Mouse (Mus musculus): ENCODE measurements at regions not wholly inside any gene's neighbourhood (a gene's known extent, or its start where the extent isn't known, plus 50 kb on each side); places are given as distances from the start of the nearest gene placed in this dataset.

DNA sequence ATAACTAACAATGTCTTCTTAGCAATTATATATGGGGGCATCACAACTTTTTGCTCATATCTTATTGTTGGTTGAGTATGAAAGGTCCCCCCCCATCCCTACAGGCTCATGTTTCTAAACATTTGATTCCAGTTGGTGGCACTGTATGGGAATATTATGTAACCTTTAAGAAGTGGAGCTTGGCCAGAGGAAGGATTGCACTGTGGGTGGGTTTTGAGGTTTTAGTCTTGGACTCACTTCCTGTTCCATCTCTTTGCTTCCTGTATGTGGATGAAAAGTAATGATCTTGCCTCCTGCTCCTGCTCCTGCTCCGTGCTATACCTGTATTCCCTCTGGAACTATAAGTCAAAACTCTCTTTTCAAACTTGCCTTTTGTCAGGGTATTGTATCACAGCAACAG lies 778.2 kb upstream of the Lrrc6 start:
- DNase-seq: no peak

DNA sequence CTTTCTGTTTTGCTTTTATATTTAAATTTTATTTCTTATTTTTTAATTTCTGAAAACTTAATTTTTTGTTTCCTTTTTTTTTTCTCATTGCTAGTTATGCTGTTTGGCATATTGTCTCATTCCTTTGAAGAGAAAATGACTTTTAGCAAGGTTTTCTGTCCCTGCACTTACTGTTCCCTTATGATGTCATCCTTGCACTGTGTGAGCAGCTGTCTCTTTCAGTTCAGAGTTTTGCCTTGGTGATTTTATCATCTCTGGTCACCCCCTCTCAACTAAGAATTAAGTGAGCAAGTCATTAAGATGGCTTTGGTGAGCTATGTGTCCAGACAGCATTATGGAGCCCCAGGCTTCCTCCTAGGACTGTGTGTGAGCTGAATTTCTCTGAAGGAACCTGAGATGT lies 774.3 kb upstream of the Lrrc6 start:
- DNase-seq: no peak

DNA sequence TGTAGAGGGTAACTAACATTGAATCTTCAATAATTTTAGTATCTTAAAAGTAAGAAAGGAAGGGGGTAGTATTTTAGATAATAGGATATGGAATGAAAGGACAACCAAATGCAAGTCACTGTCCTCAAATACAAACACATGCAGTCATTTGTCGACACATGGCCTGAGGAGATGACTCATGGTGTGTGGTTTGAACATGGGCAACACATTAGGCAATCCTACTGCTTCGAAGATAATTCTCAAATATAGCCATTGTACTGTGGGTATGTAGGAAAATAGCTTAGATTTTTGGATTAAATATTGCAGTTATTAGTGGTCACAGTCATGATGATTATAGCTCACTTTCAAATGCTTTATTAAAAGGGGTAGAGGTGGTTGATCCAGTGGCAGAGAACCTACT lies 771.7 kb upstream of the Lrrc6 start:
- DNase-seq: no peak

DNA sequence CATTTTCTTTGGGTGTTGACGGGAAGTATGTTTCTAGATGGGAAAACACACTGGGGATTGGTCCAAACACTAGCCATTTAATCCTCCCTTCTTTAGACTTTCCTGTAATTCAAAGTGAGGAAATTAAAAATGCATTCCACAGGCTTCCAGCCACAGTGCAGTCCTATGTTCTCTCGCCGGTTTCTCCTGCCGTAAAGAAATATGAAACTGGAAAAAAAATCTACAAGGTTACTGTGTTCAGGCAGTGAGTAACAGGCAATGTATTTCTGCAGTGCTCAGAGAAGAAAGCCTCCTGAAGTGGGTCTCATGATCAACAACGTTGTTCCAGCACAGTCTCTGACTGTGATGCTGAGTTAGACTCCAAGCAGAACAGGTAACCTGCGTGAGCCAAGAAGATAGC lies 763.0 kb upstream of the Lrrc6 start:
- DNase-seq: no peak

DNA sequence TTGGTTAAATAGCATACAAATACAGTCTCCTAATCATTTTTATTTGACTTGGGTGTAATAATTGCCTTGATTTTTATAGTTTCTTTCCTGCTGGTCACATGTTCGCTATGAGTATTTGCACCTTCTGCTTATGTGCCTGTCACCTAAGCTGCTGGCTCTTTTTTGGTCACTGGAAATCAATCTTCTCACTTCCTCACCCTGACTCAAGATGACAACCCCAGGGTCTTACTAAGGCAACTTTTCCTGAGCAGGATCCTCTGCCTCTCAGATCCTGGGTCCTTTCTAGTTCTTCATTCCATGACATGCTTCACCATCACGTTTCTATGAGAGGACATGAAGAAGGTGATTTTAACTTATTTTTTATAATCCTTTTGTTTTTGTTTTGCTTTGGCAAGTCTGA lies 762.6 kb upstream of the Lrrc6 start:
- no peak for DNase-seq

GRCm38 (mm10) chr15:67262269-67262668 lies 761.6 kb upstream of the Lrrc6 start:
- DNase-seq: no peak

DNA sequence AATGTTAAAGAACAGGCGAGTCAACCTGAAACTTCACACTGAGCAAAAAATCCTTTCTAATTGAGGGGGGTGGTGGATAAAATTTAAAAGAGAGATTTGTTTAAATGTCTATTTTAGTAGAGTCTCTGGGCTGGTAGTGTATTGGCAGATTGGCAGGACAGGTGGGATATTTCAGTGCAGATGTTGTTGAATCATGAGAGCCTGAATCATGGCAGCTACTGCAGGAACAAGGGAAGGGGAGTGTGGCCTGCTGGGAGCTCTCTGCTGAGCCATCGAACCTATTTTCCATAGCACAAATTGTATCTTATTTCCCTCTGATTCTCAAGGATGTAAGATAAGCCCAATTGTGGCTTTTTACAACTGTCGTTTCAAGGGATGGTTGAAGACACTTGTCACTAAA lies 760.0 kb upstream of the Lrrc6 start:
- no peak for DNase-seq

GRCm38 (mm10) chr15:67249147-67249546 lies 748.4 kb upstream of the Lrrc6 start:
- DNase-seq: no peak

GRCm38 (mm10) chr15:67248471-67248870 lies 747.8 kb upstream of the Lrrc6 start:
- no peak for DNase-seq

DNA sequence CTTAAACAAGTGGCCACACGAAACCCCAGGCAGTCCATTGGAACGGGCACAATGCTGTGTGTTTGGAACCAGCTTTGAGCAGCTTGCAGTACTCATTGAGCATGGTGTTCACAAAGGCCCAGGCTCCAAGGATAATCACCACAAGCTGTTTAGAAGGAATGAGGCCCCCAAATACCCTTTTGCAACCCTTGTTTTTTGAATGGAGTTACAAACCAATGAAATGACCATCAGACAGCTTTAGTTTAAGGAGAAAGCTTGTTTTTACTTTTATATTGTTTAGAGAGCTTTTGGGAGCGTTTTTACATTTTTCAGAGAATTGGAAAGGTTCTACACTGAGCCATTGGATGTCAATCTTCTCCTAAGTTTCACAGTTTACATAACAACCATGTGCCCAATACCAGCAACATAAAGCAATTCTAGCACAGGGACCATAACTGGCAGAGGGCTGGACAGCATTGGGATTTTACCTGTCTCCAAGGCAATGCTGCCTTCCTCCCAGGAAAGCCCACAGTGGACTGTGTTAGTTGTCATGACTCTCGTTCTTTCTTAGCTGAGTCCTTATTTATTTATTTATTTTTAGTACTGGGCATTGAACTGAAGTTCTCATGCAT lies 745.1 kb upstream of the Lrrc6 start:
- DNase-seq: no peak

DNA sequence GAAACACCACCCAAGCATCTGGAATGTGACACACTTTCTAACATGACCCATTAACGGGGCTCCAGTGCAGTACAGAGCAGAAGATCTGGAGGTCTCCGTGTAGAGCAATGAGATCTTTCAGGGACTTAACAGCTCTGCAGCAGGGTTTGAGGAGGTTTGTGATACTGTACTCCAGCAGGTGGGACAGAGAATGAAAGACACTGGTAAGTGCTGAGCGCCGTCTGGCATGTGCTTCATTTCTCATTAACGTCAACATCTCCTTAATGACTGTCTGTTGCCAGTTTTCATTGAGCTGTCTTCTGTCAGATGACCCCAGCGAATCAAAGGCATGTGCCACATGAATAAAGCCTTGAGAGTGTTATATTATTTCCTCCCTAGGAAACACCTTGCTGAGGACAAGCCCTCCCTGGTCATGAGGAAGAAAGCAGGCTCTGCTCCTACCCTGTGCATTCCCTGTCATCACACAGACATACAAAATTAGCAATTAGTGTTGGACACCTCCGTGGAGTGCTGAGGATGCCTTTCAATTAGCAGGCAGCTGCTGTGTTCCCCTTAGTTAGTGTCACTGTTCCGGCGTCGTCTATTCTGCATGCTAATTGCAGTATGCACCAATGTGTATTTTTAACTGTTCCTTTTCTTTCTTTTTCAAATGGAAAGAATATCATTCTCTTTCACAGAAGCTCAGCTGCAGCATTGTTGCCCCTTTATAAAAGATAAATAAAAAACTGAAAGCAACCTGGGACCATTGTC lies 744.4 kb upstream of the Lrrc6 start:
- DNase-seq: peak; percentile 31

DNA sequence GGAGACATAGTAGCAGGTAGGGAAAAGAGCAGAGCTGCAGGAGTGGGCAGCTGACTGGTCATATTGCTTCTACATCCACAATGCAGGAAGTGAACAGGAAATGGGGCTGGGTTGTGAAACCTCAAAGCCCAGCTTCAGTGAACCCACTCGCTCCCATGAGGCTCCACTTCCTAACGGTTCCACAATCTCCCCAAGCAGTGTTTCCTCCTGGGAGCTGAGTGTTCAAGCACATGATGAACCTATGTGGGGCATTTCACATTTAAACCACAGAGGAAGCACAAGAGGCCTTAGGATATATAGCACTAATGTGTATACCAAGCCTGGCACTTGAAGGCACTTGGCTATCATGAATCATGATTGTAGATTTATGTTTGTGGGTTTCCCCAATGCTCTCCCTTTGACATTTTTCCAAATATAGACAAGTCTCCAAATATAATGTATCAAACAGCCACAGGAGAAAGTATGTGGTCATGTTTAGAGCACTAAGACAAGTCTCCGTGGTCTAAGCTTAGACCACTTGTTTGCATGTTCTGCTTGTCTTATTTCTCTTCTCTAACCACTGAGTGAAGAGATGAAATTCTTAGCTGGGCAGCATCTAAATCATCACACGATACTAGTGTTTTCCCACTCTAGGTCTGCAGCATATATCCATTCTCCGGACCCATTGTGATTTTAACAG lies 734.5 kb upstream of the Lrrc6 start:
- no peak for DNase-seq

- DNase-seq: no peak
Measured at GRCm38 (mm10) chr15:67229359-67229758, 728.6 kb upstream of the Lrrc6 start.

DNA sequence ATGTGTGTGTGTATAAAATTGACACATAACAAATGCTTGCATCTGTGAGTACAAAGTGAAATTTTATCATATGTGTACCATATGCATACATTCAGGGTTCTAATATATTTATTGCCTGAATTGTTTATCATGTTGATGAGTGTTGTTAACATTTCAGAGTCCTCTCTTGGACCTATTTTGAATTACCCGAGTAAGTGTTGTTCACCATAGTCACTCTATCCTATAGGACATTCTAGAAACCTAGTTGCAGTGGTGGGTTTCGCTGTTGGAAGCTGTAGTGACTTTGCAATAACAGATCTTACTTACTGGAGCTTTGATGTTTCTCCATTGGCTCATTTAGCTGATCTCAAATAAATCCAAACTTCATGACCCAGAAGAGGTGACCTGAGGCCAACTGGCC lies 727.9 kb upstream of the Lrrc6 start:
- DNase-seq: no peak

DNA sequence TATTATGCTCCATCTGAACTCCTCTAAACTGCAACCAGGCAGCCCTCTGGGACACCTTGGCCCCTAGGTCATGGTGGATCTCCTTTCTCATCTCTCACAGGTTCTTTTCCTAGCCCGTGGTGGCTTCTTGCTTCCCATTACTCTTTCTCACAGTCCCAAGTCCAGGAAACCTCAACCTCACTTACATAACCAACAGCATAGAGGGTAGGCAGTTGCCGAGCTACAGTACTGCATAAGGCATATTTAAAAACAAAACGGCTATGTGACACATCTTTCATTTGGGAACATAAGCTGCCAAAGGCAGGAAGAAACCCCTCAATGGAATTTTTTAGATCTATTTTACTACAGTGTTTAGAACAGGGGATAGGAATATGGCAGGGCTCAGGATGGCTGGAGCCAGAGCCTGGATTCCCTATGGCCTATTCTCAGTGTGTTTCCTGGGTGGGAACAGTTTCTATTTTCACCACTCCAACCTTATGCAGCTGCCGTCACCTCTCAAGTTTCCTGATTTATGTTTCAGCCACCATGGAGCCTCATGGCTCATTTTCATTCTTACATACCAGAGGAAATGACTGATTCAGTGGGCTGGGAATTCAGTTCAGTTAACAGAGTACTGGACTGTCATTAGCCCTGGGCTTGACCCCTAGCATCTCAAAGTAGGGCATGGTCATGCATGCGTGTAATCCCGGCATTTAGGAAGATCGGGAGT lies 726.9 kb upstream of the Lrrc6 start:
- DNase-seq: no peak

DNA sequence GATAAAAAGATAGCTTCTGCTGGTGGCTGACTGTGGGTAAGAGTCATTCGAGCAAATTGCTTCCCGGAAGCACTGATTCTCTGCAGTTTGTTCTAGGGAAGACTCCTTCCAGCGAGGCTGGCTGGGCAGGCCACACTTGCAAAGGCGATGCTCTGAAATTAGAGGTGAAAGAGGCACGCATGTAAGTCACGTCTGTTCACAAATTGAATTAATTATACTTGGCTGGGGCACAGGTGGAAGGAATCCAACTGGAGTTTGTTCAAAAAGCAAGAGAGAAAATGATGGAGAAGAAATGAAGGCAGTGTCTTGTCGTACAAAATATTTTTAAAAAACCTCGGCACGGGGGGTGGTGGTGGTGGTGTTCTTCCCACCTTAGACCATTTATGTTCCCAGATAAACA lies 726.2 kb upstream of the Lrrc6 start:
- no peak for DNase-seq
